Mouse (Mus musculus) neural tube, embryonic 12.5 days (tissue): ENCODE results near the gene AC124108.1. TPM values are rescaled to one million over a fixed set of nuclear protein-coding genes. Genes with fewer than 3 reads are reported as not detected.
A peak's percentile ranks its signal among the peaks of the same experiment; 100 is the strongest.

ENCODE experiments used
- ATAC-seq: fragments of 200-750 bp; cut with Nextera tagmentation; 2 replicates; pipeline ENCODE4 v1.8.0; 2017; ENCODE audit warnings: low read depth, mild to moderate bottlenecking, moderate TSS enrichment, moderate library complexity; ENCODE audit not compliant: low FRiP score
- H3K27ac ChIP-seq: fragments of 300-500 bp; sonication (generic); 2 replicates; pipeline ENCODE4 v1.5.1; 2016
- H3K27me3 ChIP-seq: fragments of 300-500 bp; sonication (generic); replicated peaks from 2 replicates; pipeline ENCODE4 v1.6.1; 2016; ENCODE audit warnings: mild to moderate bottlenecking
- H3K36me3 ChIP-seq: fragments of 300-500 bp; sonication (generic); 2 replicates; pipeline ENCODE4 v1.6.1; 2016; ENCODE audit warnings: mild to moderate bottlenecking
- H3K4me1 ChIP-seq: fragments of 300-500 bp; sonication (generic); 2 replicates; pipeline ENCODE4 v1.6.1; 2016
- H3K4me2 ChIP-seq: fragments of 300-500 bp; sonication (generic); replicated peaks from 2 replicates; pipeline ENCODE4 v1.6.1; 2016; ENCODE audit warnings: mild to moderate bottlenecking
- H3K4me3 ChIP-seq: fragments of 300-500 bp; sonication (generic); 2 replicates; pipeline ENCODE4 v1.5.1; 2016
- H3K9ac ChIP-seq: fragments of 300-500 bp; sonication (generic); 2 replicates; pipeline ENCODE4 v1.6.1; 2016; ENCODE audit warnings: mild to moderate bottlenecking
- H3K9me3 ChIP-seq: fragments of 300-500 bp; sonication (generic); 2 replicates; pipeline ENCODE4 v1.6.1; 2016; ENCODE audit warnings: mild to moderate bottlenecking
- WGBS: fragments of 180-500 bp; shearing (Covaris S2); methylation state at CpG from one replicate; pipeline ENCODE4 v1.1.7; 2016; 5-methylcytosine and 5-hydroxymethylcytosine counted together
- polyA plus RNA-seq: library from polyadenylated mRNA; unstranded; fragments of >200 nt; fragmentation: Nextera tagmentation; extraction: Ambion mirVana; gene quantifications from 2 replicates; pipeline ENCODE4 v1.2.1, GENCODE M21; 2016

AC124108.1 gene
- polyA plus RNA-seq, 1 experiment from 2014 or later = 3.0 TPM

- H3K36me3 ChIP-seq = no peaks in the 10 kb centered on the region
- no peaks in the 10 kb centered on the region for H3K9me3 ChIP-seq
- H3K9ac ChIP-seq = 0 out of 2 replicates have a peak overlapping the region, but pooled peaks have one; percentile 35
- H3K27me3 ChIP-seq = no peaks in the 10 kb centered on the region
- H3K4me3 ChIP-seq = no peak overlapping the region
- peak overlapping the region; percentile 49 for H3K4me2 ChIP-seq
- no peak for ATAC-seq
- WGBS = 10% methylated on average over 12 of the region's 12 CpGs
- H3K4me1 ChIP-seq = peaks cover 27% of the 10 kb centered on the region
- H3K27ac ChIP-seq = no peak overlapping the region
These were observed 23.0 kb upstream of the AC124108.1 start for GRCm38 (mm10) chr1:132168115-132168767.

GRCm38 (mm10) chr1:132170698-132171097 lies 20.6 kb upstream of the AC124108.1 start:
- Histone ChIP-seq H3K27ac (no peak overlapping the region), H3K4me2 (no peak overlapping the region), H3K9ac (no peak overlapping the region), H3K9me3 (no peaks in the 10 kb centered on the region), H3K4me3 (no peak overlapping the region), H3K4me1 (peaks cover 18% of the 10 kb centered on the region), H3K36me3 (no peaks in the 10 kb centered on the region), H3K27me3 (no peaks in the 10 kb centered on the region)
- 56% methylated on average over 6 of the region's 6 CpGs for WGBS
- ATAC-seq = no peak

- ATAC-seq = no peak
- 0% methylated on average over 2 of the region's 2 CpGs for WGBS
- no peak overlapping the region for H3K9ac ChIP-seq
- no peaks in the 10 kb centered on the region for H3K9me3 ChIP-seq
- H3K4me2 ChIP-seq = no peak overlapping the region
- peaks cover 18% of the 10 kb centered on the region for H3K4me1 ChIP-seq
- no peaks in the 10 kb centered on the region for H3K36me3 ChIP-seq
- H3K27ac ChIP-seq = no peak overlapping the region
- no peak overlapping the region for H3K4me3 ChIP-seq
- H3K27me3 ChIP-seq = no peaks in the 10 kb centered on the region
These were observed 19.6 kb upstream of the AC124108.1 start for GRCm38 (mm10) chr1:132171619-132172018.

GRCm38 (mm10) chr1:132186303-132186702 lies 5.0 kb upstream of the AC124108.1 start:
- H3K27ac ChIP-seq = no peak overlapping the region
- no peak overlapping the region for H3K4me3 ChIP-seq
- no peak overlapping the region for H3K9ac ChIP-seq
- no peaks in the 10 kb centered on the region for H3K36me3 ChIP-seq
- H3K4me1 ChIP-seq = peaks cover 8% of the 10 kb centered on the region
- H3K27me3 ChIP-seq = 0 out of 2 replicates have a peak, but pooled peaks cover 4% of the 10 kb centered on the region
- H3K9me3 ChIP-seq = no peaks in the 10 kb centered on the region
- no peak overlapping the region for H3K4me2 ChIP-seq
- 84% methylated on average over 4 of the region's 4 CpGs for WGBS
- no peak for ATAC-seq

GRCm38 (mm10) chr1:132188442-132189066 lies 2.7 kb upstream of the AC124108.1 start:
- Histone ChIP-seq H3K36me3 (no peaks in the 10 kb centered on the region), H3K4me1 (peaks cover 29% of the 10 kb centered on the region), H3K9me3 (no peaks in the 10 kb centered on the region), H3K4me3 (no peak overlapping the region), H3K27ac (no peak overlapping the region), H3K27me3 (peaks cover 4% of the 10 kb centered on the region; the same call in 1 of the 2 replicates), H3K9ac (no peak overlapping the region), H3K4me2 (no peak overlapping the region)
- WGBS = 62% methylated on average over 9 of the region's 9 CpGs
- no peak for ATAC-seq

GRCm38 (mm10) chr1:132189231-132189630 lies 2.0 kb upstream of the AC124108.1 start:
- H3K27me3 ChIP-seq = peaks cover 4% of the 10 kb centered on the region; the same call in 1 of the 2 replicates
- H3K27ac ChIP-seq = peak overlapping the region; percentile 98; the same call in 1 of the 2 replicates
- H3K4me3 ChIP-seq = no peak overlapping the region
- no peak for ATAC-seq
- no peak overlapping the region for H3K9ac ChIP-seq
- peak overlapping the region; percentile 69; the same call in 1 of the 2 replicates for H3K4me2 ChIP-seq
- WGBS = 45% methylated on average over 4 of the region's 4 CpGs
- H3K9me3 ChIP-seq = no peaks in the 10 kb centered on the region
- H3K36me3 ChIP-seq = no peaks in the 10 kb centered on the region
- peaks cover 36% of the 10 kb centered on the region for H3K4me1 ChIP-seq

- Histone ChIP-seq H3K4me1 (peaks cover 44% of the 10 kb centered on the region), H3K9ac (peak overlapping the region; percentile 98), H3K9me3 (no peaks in the 10 kb centered on the region), H3K27me3 (peaks cover 4% of the 10 kb centered on the region; the same call in 1 of the 2 replicates), H3K36me3 (no peaks in the 10 kb centered on the region), H3K27ac (peak overlapping the region; percentile 98), H3K4me3 (peak overlapping the region; percentile 79), H3K4me2 (peak overlapping the region; percentile 69)
- under 1% methylated on average over 50 of the region's 50 CpGs for WGBS
- peak; percentile 80 for ATAC-seq
These were observed 1.2 kb upstream of the AC124108.1 start for GRCm38 (mm10) chr1:132190040-132190513.

GRCm38 (mm10) chr1:132190621-132191092 lies 600 bp upstream of the AC124108.1 start:
- Histone ChIP-seq H3K9ac (peak overlapping the region; percentile 98), H3K36me3 (no peaks in the 10 kb centered on the region), H3K4me1 (peaks cover 50% of the 10 kb centered on the region), H3K27ac (peak overlapping the region; percentile 98), H3K27me3 (peaks cover 4% of the 10 kb centered on the region; the same call in 1 of the 2 replicates), H3K4me2 (peak overlapping the region; percentile 69), H3K9me3 (no peaks in the 10 kb centered on the region), H3K4me3 (peak overlapping the region; percentile 79)
- ATAC-seq = peak; percentile 27
- WGBS = under 1% methylated on average over 61 of the region's 62 CpGs

- ATAC-seq = peak; percentile 32
- Histone ChIP-seq H3K27me3 (peaks cover 4% of the 10 kb centered on the region; the same call in 1 of the 2 replicates), H3K9ac (peak overlapping the region; percentile 98), H3K4me1 (peaks cover 62% of the 10 kb centered on the region), H3K4me3 (peak overlapping the region; percentile 79), H3K4me2 (peak overlapping the region; percentile 69), H3K27ac (peak overlapping the region; percentile 98), H3K36me3 (no peaks in the 10 kb centered on the region), H3K9me3 (no peaks in the 10 kb centered on the region)
- WGBS = under 1% methylated on average over 16 of the region's 16 CpGs
These were observed 776 bp downstream of the AC124108.1 start for GRCm38 (mm10) chr1:132191786-132192680.

- no peaks in the 10 kb centered on the region for H3K36me3 ChIP-seq
- no peak for ATAC-seq
- H3K9ac ChIP-seq = 0 out of 2 replicates have a peak overlapping the region, but pooled peaks have one; percentile 98
- 63% methylated on average over 3 of the region's 3 CpGs for WGBS
- no peaks in the 10 kb centered on the region for H3K9me3 ChIP-seq
- H3K4me1 ChIP-seq = peaks cover 77% of the 10 kb centered on the region
- H3K4me2 ChIP-seq = peak overlapping the region; percentile 69
- no peak overlapping the region for H3K27ac ChIP-seq
- H3K27me3 ChIP-seq = peaks cover 4% of the 10 kb centered on the region; the same call in 1 of the 2 replicates
- no peak overlapping the region for H3K4me3 ChIP-seq
These were observed 2.5 kb downstream of the AC124108.1 start for GRCm38 (mm10) chr1:132193806-132194205.

- no peak for ATAC-seq
- H3K4me1 ChIP-seq = peaks cover 79% of the 10 kb centered on the region
- H3K9ac ChIP-seq = no peak overlapping the region
- no peak overlapping the region for H3K4me3 ChIP-seq
- H3K4me2 ChIP-seq = peak overlapping the region; percentile 69
- WGBS = 49% methylated on average over 3 of the region's 3 CpGs
- H3K36me3 ChIP-seq = no peaks in the 10 kb centered on the region
- no peak overlapping the region for H3K27ac ChIP-seq
- H3K9me3 ChIP-seq = no peaks in the 10 kb centered on the region
- H3K27me3 ChIP-seq = peaks cover 4% of the 10 kb centered on the region; the same call in 1 of the 2 replicates
These were observed 3.4 kb downstream of the AC124108.1 start for GRCm38 (mm10) chr1:132194624-132195023.
